8 mouse cellular contexts compared by ENCODE assay signal in the genomic region with DNA sequence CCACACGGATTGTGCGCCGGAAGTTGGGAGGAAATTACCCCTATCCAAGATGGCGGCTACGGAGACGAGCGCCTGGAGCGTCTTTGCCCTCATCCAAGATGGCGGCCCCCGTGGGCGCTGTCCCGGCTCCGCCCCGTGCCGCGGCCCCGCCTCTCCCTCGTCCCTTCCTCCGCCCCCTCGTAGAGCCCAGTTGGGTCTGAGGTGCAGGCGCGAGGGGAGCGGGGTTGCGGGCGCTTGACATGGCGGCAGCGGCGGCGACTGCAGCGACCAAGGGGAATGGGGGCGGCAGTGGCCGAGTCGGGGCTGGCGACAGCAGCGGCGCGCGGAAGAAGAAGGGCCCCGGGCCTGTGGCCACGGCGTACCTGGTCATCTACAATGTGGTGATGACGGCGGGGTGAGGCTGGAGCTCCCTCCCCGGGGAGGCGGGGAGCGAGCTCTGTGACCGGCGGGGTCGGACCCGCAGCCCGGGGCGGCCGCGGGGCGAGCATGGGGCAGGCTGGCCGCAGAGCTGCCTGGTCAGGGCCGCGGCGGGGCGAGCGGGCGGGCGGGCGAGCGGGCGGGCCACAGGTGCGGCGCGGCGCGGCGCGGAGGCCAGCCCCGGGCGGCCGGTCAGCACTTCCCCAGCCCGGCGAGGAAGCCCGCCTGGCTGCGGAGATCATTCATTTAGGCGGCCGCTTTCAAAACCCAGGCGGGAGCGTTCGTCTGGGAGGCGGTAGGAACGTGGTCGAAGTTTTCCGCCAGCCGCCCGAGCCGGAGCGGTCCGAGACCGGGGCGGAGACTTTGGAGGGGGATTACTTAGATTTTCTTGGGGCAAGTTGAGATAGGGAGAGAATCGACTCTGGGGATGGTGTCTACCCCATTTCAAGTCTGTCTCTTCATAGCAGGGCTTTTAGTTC. TPM values are rescaled to one million over a fixed set of nuclear protein-coding genes. Genes with fewer than 3 reads are reported as not detected.
DNase-seq lines count a peak whose midpoint lies in the region; ATAC-seq and TF ChIP-seq lines count a peak whose summit lies in the region.

Gene Hacd2, plus strand, starts transcription at position 187 of the 896 bp plus-strand sequence.

- no peaks in the 10 kb centered on the region for H3K4me1 ChIP-seq in hindbrain, postnatal 0 days (ENCODE audit: insufficient read depth, low read length)

- H3K27ac ChIP-seq in gastrocnemius, adult 2 months = peak within 1 kb of the TSS; percentile 92
- H3K27ac ChIP-seq in hindbrain, postnatal 0 days = peak within 1 kb of the TSS; percentile 88
- H3K27ac ChIP-seq in left cerebral cortex, adult 2 months = peak within 1 kb of the TSS; percentile 92

- no peaks in the 10 kb centered on the region for H3K9me3 ChIP-seq in hindbrain, postnatal 0 days (ENCODE audit: low read length)

- peak within 1 kb of the TSS; percentile 96 for H3K4me3 ChIP-seq in gastrocnemius, adult 2 months
- peak within 1 kb of the TSS; percentile 78 for H3K4me3 ChIP-seq in hindbrain, postnatal 0 days (ENCODE audit: low read length)
- H3K4me3 ChIP-seq in left cerebral cortex, adult 2 months = peak within 1 kb of the TSS; percentile 99

- H3K4me2 ChIP-seq in hindbrain, postnatal 0 days (ENCODE audit: low read depth, low read length) = peak within 1 kb of the TSS; percentile 58

- WGBS in hindbrain, postnatal 0 days = under 1% methylated on average over 82 of the region's 97 CpGs

- intact Hi-C loops in gastrocnemius, adult 2 months (cut with DNase I) = no loop called here
- intact Hi-C loops in left cerebral cortex, adult 2 months (cut with DNase I) = loop anchor here (2.0 kb wide), 1 partner anchor 22 kb away; no protein-coding TSS in a partner anchor

- H3K27me3 ChIP-seq in hindbrain, postnatal 0 days (ENCODE audit: insufficient read depth, low read length) = peaks cover 10% of the 10 kb centered on the region; the same call in 1 of the 2 replicates

- ATAC-seq in hindbrain, postnatal 0 days = peak; percentile 99
- peak; percentile 99 for ATAC-seq in megakaryocyte, adult 5-6 weeks (ENCODE audit: poor library complexity, severe bottlenecking)

- no peak for TF ChIP-seq CTCF in gastrocnemius, adult 2 months (IDR thresholded peaks at IDR 0.05)
- TF ChIP-seq CTCF in hindbrain, postnatal 0 days (IDR thresholded peaks at IDR 0.05; ENCODE audit: low read depth) = no peak
- no peak for TF ChIP-seq CTCF in left cerebral cortex, adult 2 months (IDR thresholded peaks at IDR 0.05)

- H3K9ac ChIP-seq in hindbrain, postnatal 0 days (replicated peaks; ENCODE audit: low read length) = peak within 1 kb of the TSS; percentile 85

- H3K36me3 ChIP-seq in hindbrain, postnatal 0 days (ENCODE audit: insufficient read depth, low read length) = no peaks in the 10 kb centered on the region

- DNase-seq in WW6 (ENCODE audit: low read depth, low spot score) = peak; percentile 87
- DNase-seq in cerebellum, postnatal 4 days (ENCODE audit: low spot score in 2 of 2) = peak; percentile 87 to 94
- DNase-seq in gastrocnemius, adult 2 months = peak; percentile 96
- DNase-seq in hindbrain, postnatal 0 days (ENCODE audit: low spot score) = peak; percentile 97
- DNase-seq in left cerebral cortex, adult 2 months (ENCODE audit: extremely low spot score in 1 of 2, low spot score in 2 of 2) = peak; percentile 94 to 96
- DNase-seq in right cerebral cortex, adult 2 months (ENCODE audit: low spot score in 2 of 2) = peak; percentile 92 to 95
- peak; percentile 96 for DNase-seq in urinary bladder, postnatal 14 days (ENCODE audit: low spot score)

RNA-seq across cellular contexts. Expression of gene Hacd2, which starts in this region (rescaled TPM):
- total RNA-seq in gastrocnemius, adult 2 months (2021) = 1 to 10 TPM; 1.8 TPM
- 11.7 and 13.1 TPM in 2 replicates for total RNA-seq in hindbrain, postnatal 0 days (2014; rRNA removed)
- polyA plus RNA-seq in hindbrain, postnatal 0 days (2015; fragmentation: Nextera tagmentation; extraction: Ambion mirVana) = 60.0 and 61.4 TPM in 2 replicates
- 10 to 100 TPM; 25.3 to 30.2 TPM for total RNA-seq in left cerebral cortex, adult 2 months (2021)
- 60.5 and 61.3 TPM in 2 replicates for total RNA-seq in megakaryocyte, adult 5-6 weeks (2015)
- total RNA-seq in megakaryocyte, adult 5-6 weeks (2017) = 7.6 and 12.4 TPM in 2 replicates

Comparison
In these comparisons a context has a peak if more than half of its experiments do, and no peak if none do; other contexts are left out.
1. Peak in every context shown above with its lines: DNase-seq, ATAC-seq, H3K4me3 ChIP-seq and H3K27ac ChIP-seq.